Mouse (Mus musculus) thymus, postnatal 4 days (tissue): ENCODE results near the gene Sdhaf3.

Source experiments
- DNase-seq: peaks from one replicate; pipeline ENCODE4 v3.0.0; 2021

The Sdhaf3 gene

DNA sequence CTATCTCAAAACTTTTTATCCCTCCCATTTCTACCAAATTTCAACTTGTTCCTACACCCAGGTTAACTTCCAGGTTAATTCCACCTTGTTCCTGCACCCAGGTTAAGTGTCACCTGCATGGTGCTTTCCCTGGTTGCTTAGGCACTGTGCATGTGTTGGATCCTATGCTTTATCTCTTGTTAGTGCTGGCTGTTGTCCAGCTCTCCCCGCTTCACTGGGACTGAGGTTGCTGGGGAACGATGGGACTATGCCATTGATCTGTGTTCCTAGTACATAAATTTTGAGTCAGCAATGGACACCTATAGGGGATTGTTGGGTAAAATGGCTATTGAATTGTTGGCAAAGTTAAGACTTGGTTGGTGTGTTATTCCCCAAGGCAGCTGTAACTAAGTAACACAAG lies 113.7 kb downstream of the Sdhaf3 start:
- DNase-seq = no peak

DNA sequence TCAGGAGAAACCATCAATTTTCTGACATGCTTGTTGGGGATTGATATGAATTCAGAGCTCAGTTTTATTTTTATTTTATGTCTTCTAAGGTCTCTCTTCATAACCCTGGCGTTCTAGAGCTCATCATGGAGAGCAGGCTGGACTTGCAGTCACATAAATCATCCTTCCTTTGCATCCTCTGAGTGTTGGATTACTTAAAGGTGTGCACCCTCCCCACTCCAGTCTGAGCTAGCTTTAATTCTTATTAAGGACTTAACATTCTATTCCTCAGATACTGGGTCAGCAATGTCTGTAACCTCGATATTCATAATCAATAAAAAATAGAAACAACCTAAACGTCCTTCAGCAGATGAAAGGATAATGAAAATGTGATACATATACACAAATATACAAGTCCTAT lies 126.2 kb downstream of the Sdhaf3 start:
- DNase-seq = no peak

DNA sequence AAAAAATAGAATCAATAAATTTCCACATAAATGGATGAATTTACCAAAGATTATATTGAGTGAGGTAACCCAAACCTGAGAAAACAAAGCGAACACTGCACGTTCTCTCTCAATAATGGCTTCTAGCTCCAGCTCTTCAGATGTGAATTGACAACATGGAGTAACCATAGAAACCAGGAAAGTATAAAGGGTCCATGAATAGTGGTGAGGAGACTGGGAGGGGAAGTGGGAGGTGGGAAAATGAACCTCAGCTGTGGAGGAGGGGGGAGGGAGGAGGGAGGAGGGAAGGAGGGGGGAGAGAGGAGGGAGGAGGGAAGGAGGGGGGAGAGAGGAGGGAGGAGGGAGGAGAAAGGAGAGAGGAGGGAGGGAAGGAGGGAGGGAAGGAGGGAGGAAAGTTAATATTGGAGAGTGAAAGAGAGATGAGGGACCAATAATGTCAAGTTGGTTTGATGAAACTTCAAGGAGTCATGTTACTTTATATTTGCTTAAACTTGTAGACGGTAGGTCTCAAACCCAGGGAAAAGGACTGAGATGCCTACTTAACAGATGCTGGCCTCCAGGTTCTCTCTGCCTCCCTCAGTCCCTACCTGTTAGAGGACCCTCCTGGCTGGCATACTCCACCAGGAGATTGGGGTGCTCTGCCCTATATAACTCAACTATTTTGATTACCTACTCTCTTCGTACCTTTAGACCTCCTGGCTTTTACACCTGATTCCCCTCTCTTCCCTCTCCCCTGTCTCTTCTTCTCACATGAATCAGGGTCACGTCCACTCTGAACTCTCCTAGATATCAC lies 126.9 kb downstream of the Sdhaf3 start:
- DNase-seq = no peak

DNA sequence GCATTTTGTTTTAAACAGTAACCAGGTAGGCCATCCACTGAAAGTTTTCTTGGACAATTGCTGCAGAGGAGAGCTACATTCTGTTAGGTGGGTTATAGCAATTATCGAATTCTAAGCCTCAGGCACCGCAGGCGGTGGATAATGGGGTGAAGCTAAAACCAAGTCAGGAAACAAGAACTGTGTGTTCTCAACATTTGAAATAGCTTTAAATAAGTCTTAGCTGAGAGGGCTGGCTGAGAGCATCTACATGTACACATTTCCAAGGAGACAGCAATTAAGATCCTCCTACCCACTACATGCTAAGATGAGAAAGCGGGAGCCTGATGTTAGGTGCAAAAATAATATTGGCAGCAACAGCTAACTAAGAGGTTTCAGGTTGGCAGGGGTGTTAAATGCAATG lies 127.9 kb downstream of the Sdhaf3 start:
- DNase-seq = no peak

DNA sequence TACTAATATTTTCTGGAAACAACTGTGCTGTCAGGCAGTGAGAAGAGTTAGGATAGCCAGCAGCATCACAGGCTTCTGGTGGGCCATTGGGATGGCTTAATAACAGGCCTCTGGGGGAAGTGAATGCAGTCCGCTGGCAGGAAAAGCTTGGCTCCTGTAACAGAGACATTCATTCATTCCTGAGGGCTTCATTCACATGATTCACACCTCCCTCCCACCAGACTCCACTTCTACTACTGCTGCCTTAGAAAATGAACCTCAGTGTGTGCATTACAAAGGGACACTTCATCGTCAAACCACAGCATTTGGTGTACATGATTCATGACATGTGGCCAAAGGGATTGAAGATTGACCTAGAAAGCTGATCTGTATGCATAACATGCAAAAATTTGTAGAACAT lies 128.6 kb downstream of the Sdhaf3 start:
- no peak for DNase-seq

DNA sequence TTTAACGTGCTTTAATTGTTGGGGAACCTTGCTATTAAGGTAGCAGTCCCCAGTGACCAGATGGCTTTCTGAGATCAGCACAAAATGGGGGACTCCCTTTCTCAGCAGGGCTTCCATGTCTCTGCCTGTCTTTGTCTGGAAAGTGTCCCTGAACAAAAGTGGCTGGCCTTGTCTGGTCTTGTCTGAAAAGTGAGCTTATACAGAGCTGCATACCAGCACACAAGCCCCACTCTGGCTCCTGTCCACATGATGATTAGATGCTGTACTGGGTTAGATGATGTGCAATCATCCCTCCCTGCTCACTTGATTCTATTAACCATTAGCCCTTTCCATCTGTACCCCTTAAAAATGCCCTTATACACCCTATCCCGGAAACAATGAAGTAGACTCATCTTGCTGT lies 129.7 kb downstream of the Sdhaf3 start:
- no peak for DNase-seq

DNA sequence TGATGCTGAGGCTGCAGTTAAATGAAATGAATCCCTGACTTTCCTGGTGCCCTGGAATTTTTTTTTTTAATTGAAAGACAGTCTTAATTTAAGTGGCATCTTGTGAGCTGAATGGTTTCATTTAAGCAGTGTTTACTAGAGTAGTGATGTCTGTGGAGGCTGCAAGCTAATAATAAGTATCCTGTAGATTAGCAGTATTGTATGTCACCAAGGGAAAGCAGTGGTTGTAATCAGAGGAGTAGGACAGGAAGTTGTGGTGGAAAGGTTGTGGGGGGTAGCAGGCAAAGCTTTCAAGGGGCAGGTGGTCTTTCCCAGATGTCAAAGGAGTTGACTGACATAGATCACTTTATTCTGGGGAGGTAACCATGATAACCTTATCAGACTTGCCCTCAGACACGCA lies 136.3 kb downstream of the Sdhaf3 start:
- no peak for DNase-seq
